In the genomic region with DNA sequence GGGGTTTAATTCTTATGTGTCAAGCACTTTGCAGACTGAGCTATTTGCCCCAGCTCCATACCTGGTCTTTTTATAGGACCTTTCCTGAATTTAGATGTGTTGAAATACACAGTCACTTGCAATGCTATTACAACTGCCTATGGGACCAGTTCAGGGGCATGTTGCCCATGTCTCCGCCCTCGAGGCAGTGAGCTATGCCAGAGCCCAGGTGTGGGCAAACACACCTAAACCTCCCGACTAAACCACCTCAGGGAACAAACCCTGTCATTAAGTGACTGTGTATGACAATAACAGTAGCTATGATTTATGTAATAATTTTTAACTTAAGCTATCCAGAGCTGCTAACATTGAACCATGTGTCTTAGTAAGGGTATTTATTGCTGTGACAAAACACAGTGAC, we compare ENCODE assay signal across 32 mouse cellular contexts.
"Had no signal": no experiment of that assay in that cellular context is flagged by ENCODE, and none has a peak within 500 bp of the region (broad histone marks: within the 10 kb centered on the region; RNA-seq: fewer than 3 reads in every experiment).

No protein-coding gene starts in this region.

- H3K4me3 ChIP-seq: left cerebral cortex, adult 2 months; limb, embryonic 10.5 days; limb, embryonic 12.5 days; limb, embryonic 13.5 days; limb, embryonic 15.5 days; liver, embryonic 12.5 days; liver, embryonic 13.5 days; liver, embryonic 15.5 days; lung, embryonic 15.5 days; megakaryocyte, embryonic 14.5 days; midbrain, embryonic 10.5 days; midbrain, embryonic 12.5 days; midbrain, embryonic 13.5 days; midbrain, embryonic 15.5 days; myocyte; neural tube, embryonic 12.5 days; neural tube, embryonic 13.5 days had no signal

- H3K4me1 ChIP-seq: limb, embryonic 12.5 days; limb, embryonic 13.5 days; liver, embryonic 12.5 days; liver, embryonic 13.5 days; liver, embryonic 15.5 days; megakaryocyte, embryonic 14.5 days; midbrain, embryonic 12.5 days; midbrain, embryonic 13.5 days; midbrain, embryonic 15.5 days; neural tube, embryonic 12.5 days; neural tube, embryonic 13.5 days had no signal

- H3K9ac ChIP-seq: limb, embryonic 12.5 days; limb, embryonic 13.5 days; limb, embryonic 15.5 days; liver, embryonic 12.5 days; liver, embryonic 13.5 days; liver, embryonic 14.5 days; liver, embryonic 15.5 days; liver, postnatal 0 days; lung, embryonic 14.5 days; lung, embryonic 15.5 days; midbrain, embryonic 12.5 days; midbrain, embryonic 13.5 days; midbrain, embryonic 15.5 days; neural tube, embryonic 12.5 days; neural tube, embryonic 13.5 days had no signal

- H3K27me3 ChIP-seq: limb, embryonic 12.5 days; limb, embryonic 13.5 days; limb, embryonic 15.5 days; liver, embryonic 12.5 days; liver, embryonic 13.5 days; liver, embryonic 15.5 days; lung, embryonic 15.5 days; midbrain, embryonic 12.5 days; midbrain, embryonic 13.5 days; midbrain, embryonic 15.5 days; neural tube, embryonic 12.5 days; neural tube, embryonic 13.5 days had no signal

- H3K4me2 ChIP-seq: limb, embryonic 12.5 days; limb, embryonic 13.5 days; limb, embryonic 15.5 days; liver, embryonic 12.5 days; liver, embryonic 13.5 days; liver, embryonic 15.5 days; lung, embryonic 14.5 days; lung, embryonic 15.5 days; midbrain, embryonic 11.5 days; midbrain, embryonic 12.5 days; midbrain, embryonic 13.5 days; midbrain, embryonic 15.5 days; neural tube, embryonic 12.5 days; neural tube, embryonic 13.5 days had no signal

- H3K36me3 ChIP-seq: limb, embryonic 10.5 days; limb, embryonic 12.5 days; limb, embryonic 13.5 days; limb, embryonic 15.5 days; liver, embryonic 12.5 days; liver, embryonic 13.5 days; liver, embryonic 15.5 days; lung, embryonic 15.5 days; midbrain, embryonic 10.5 days; midbrain, embryonic 12.5 days; midbrain, embryonic 13.5 days; midbrain, embryonic 15.5 days; neural tube, embryonic 12.5 days; neural tube, embryonic 13.5 days had no signal

- ATAC-seq: liver, embryonic 12.5 days; liver, postnatal 0 days; midbrain, embryonic 13.5 days; midbrain, embryonic 15.5 days; midbrain, embryonic 16.5 days had no signal

- DNase-seq: left cerebral cortex, postnatal 4 days; liver; liver, embryonic 13.5 days; liver, postnatal 0 days; lung, adult 18-20 months; lung, adult 2 months; lung, embryonic 14.5 days; lung, postnatal 10 days; lung, postnatal 14 days; lung, postnatal 36 days; lung, postnatal 4 days; midbrain, embryonic 14.5 days had no signal

- H3K9me3 ChIP-seq: limb, embryonic 10.5 days; limb, embryonic 12.5 days; limb, embryonic 13.5 days; limb, embryonic 15.5 days; liver, embryonic 12.5 days; liver, embryonic 13.5 days; liver, embryonic 15.5 days; lung, embryonic 15.5 days; midbrain, embryonic 10.5 days; midbrain, embryonic 12.5 days; midbrain, embryonic 13.5 days; midbrain, embryonic 15.5 days; neural tube, embryonic 12.5 days; neural tube, embryonic 13.5 days had no signal

- H3K27ac ChIP-seq: left cerebral cortex, adult 2 months; limb, embryonic 10.5 days; limb, embryonic 12.5 days; limb, embryonic 13.5 days; limb, embryonic 15.5 days; liver, embryonic 12.5 days; liver, embryonic 13.5 days; liver, embryonic 14.5 days; liver, embryonic 15.5 days; lung, embryonic 15.5 days; macrophage; midbrain, embryonic 10.5 days; midbrain, embryonic 12.5 days; midbrain, embryonic 13.5 days; midbrain, embryonic 15.5 days; neural tube, embryonic 12.5 days; neural tube, embryonic 13.5 days had no signal
